Mouse (Mus musculus) activated CD4-positive, CD25-positive, alpha-beta regulatory T cell, adult 9 weeks (primary cell): ENCODE measurements around the gene Zscan12. TPM values are rescaled to one million over a fixed set of nuclear protein-coding genes. Genes with fewer than 3 reads are reported as not detected.

Experiments
- polyA plus RNA-seq: library from polyadenylated mRNA; unstranded; fragments of 100-300 nt; shearing (Covaris generic); gene quantifications from one replicate; pipeline ENCODE4 v1.2.1, GENCODE M21; 2017

Zscan12 gene
- polyA plus RNA-seq, result 12.6 TPM

GRCm38 (mm10) chr13:21362621-21363248 lies at the start of gene Zscan12:
Zscan12 (plus strand) TSS chr13:21362820.

GRCm38 (mm10) chr13:21346610-21347009 lies 16.0 kb upstream of the Zscan12 start, which contains the start of gene Olfr1367:
Olfr1367 (plus strand) TSS chr13:21346910.

GRCm38 (mm10) chr13:21402287-21402846 lies 39.7 kb downstream of the Zscan12 start, which contains the start of gene Zkscan3:
Zkscan3 (minus strand) TSS chr13:21402755.

Other genes with a start within 250 kb of the Zscan12 start
- gene Olfr263, start 233.2 kb upstream of the Zscan12 start, polyA plus RNA-seq, result not detected
- not detected for gene Olfr1368, start 217.0 kb upstream of the Zscan12 start, polyA plus RNA-seq
- gene Trim27, start 183.4 kb upstream of the Zscan12 start, polyA plus RNA-seq, result 23.4 TPM
- not detected for gene Gpx5, start 70.1 kb upstream of the Zscan12 start, polyA plus RNA-seq
- not detected for gene Gpx6, start 50.7 kb upstream of the Zscan12 start, polyA plus RNA-seq
- gene Olfr1367, start 15.9 kb upstream of the Zscan12 start, polyA plus RNA-seq, result not detected
- gene Zkscan3, start 39.9 kb downstream of the Zscan12 start, polyA plus RNA-seq, result 77.3 TPM
- 0.72 TPM for gene Pgbd1, start 78.2 kb downstream of the Zscan12 start, polyA plus RNA-seq
- 10.4 TPM for gene Zscan26, start 90.9 kb downstream of the Zscan12 start, polyA plus RNA-seq
- gene Nkapl, start 105.7 kb downstream of the Zscan12 start, polyA plus RNA-seq, result not detected
- gene Zkscan4, start 116.1 kb downstream of the Zscan12 start, polyA plus RNA-seq, result not detected
- not detected for gene Gm10065, start 116.6 kb downstream of the Zscan12 start, polyA plus RNA-seq
- gene AK157302, start 132.4 kb downstream of the Zscan12 start, polyA plus RNA-seq, result not detected
- 14.1 TPM for gene Gm11273, start 138.6 kb downstream of the Zscan12 start, polyA plus RNA-seq
- gene Zkscan8, start 168.3 kb downstream of the Zscan12 start, polyA plus RNA-seq, result 9.4 TPM
- not detected for gene Olfr1366, start 180.0 kb downstream of the Zscan12 start, polyA plus RNA-seq
- not detected for gene Olfr1535, start 197.1 kb downstream of the Zscan12 start, polyA plus RNA-seq
- gene Olfr1364, start 218.9 kb downstream of the Zscan12 start, polyA plus RNA-seq, result not detected